Mouse (Mus musculus) frontal cortex, postnatal 14 days (tissue): Measurements from ENCODE around the gene Ganab.
A peak's percentile ranks its signal among the peaks of the same experiment; 100 is the strongest.

Experiments used
- DNase-seq, 2 experiments: peaks; one replicate each; pipeline ENCODE4 v3.0.0; 2022; ENCODE audit warnings: low spot score in 2 of 2

The Ganab gene

GRCm38 (mm10) chr19:8929224-8930088 is 31.6 kb downstream of the Ganab start, which contains the start of the genes Rom1 and Eml3:
TSS of gene Rom1 (minus strand) at chr19:8929356.
TSS of gene Eml3 (plus strand) at chr19:8929552.
- peak; percentile 57 to 64 for DNase-seq

- no peak for DNase-seq
Observed at GRCm38 (mm10) chr19:8930117-8930516, 32.2 kb downstream of the Ganab start.

- no peak for DNase-seq
Observed at GRCm38 (mm10) chr19:8930771-8931170, 32.9 kb downstream of the Ganab start.

GRCm38 (mm10) chr19:8936736-8937135 is 38.9 kb downstream of the Ganab start:
- DNase-seq = no peak

- DNase-seq = no peak
Observed at GRCm38 (mm10) chr19:8940526-8941133, 42.8 kb downstream of the Ganab start.

- DNase-seq = no peak
Observed at GRCm38 (mm10) chr19:8941136-8941514, 43.3 kb downstream of the Ganab start.

GRCm38 (mm10) chr19:8941515-8942217 is 43.8 kb downstream of the Ganab start, which contains the start of gene Mta2:
TSS of gene Mta2 (plus strand) at chr19:8941875.
- peak; percentile 93 for DNase-seq

- peak in 1 of 2 experiments; percentile 50 for DNase-seq
Observed at GRCm38 (mm10) chr19:8942276-8942964, 44.5 kb downstream of the Ganab start.

- no peak for DNase-seq
Observed at GRCm38 (mm10) chr19:8943047-8943446, 45.2 kb downstream of the Ganab start.

GRCm38 (mm10) chr19:8944062-8944461 is 46.2 kb downstream of the Ganab start:
- DNase-seq = no peak

GRCm38 (mm10) chr19:8944750-8945149 is 46.9 kb downstream of the Ganab start:
- DNase-seq = no peak

- DNase-seq = no peak
Observed at GRCm38 (mm10) chr19:8945251-8945650, 47.4 kb downstream of the Ganab start.

- no peak for DNase-seq
Observed at GRCm38 (mm10) chr19:8946929-8947328, 49.1 kb downstream of the Ganab start.

GRCm38 (mm10) chr19:8950190-8950589 is 52.3 kb downstream of the Ganab start:
- DNase-seq = no peak

- DNase-seq = no peak
Observed at GRCm38 (mm10) chr19:8952241-8952640, 54.4 kb downstream of the Ganab start.

GRCm38 (mm10) chr19:8953135-8954039 is 55.5 kb downstream of the Ganab start, which contains the start of gene Tut1:
TSS of gene Tut1 (plus strand) at chr19:8953847.
- DNase-seq = peak; percentile 88 to 94

GRCm38 (mm10) chr19:8954171-8954570 is 56.3 kb downstream of the Ganab start:
- no peak for DNase-seq

GRCm38 (mm10) chr19:8962256-8962655 is 64.4 kb downstream of the Ganab start:
- DNase-seq = no peak

- no peak for DNase-seq
Observed at GRCm38 (mm10) chr19:8965075-8965474, 67.2 kb downstream of the Ganab start.

GRCm38 (mm10) chr19:8965771-8966170 is 67.9 kb downstream of the Ganab start:
- no peak for DNase-seq

GRCm38 (mm10) chr19:8966198-8966589 is 68.3 kb downstream of the Ganab start:
- DNase-seq = no peak
